Mouse (Mus musculus): ENCODE results near the gene Tmed8. TPM values are rescaled to one million over a fixed set of nuclear protein-coding genes. Genes with fewer than 3 reads are reported as not detected.
"Not testable (repeated sequence)": the region's sequence is repeated elsewhere in the genome, so short reads cannot be mapped to it uniquely, and the experiment has no call there.

Tmed8 gene
- total RNA-seq, 2 experiments from 2014 or later: 4.4 to 6.6 TPM

GRCm38 (mm10) chr12:87175194-87175946, 24.9 kb downstream of the Tmed8 start:
- no peak for DNase-seq (ENCODE audit: low spot score)
- intact Hi-C loops (cut with DNase I): no loop called here

GRCm38 (mm10) chr12:87160815-87161214, 39.4 kb downstream of the Tmed8 start:
- no peak for DNase-seq (ENCODE audit: low spot score)

GRCm38 (mm10) chr12:87160310-87160709, 39.9 kb downstream of the Tmed8 start:
- DNase-seq (ENCODE audit: low spot score): no peak
- intact Hi-C loops (cut with DNase I): no loop called here

More at GRCm38 (mm10) chr12:87160815-87161214, 39.4 kb downstream of the Tmed8 start:
- intact Hi-C loops (cut with DNase I): no loop called here

GRCm38 (mm10) chr12:87158099-87158498, 42.2 kb downstream of the Tmed8 start:
- intact Hi-C loops (cut with DNase I): no loop called here
- no peak for DNase-seq (ENCODE audit: low spot score)

GRCm38 (mm10) chr12:87157361-87157760, 42.9 kb downstream of the Tmed8 start:
- DNase-seq (ENCODE audit: low spot score): no peak
- intact Hi-C loops (cut with DNase I): no loop called here

- DNase-seq (ENCODE audit: low spot score); intact Hi-C loops (cut with DNase I): not testable (repeated sequence)
Observed at GRCm38 (mm10) chr12:87154448-87154847, 45.8 kb downstream of the Tmed8 start.

- intact Hi-C loops (cut with DNase I): no loop called here
Observed at GRCm38 (mm10) chr12:87149471-87149870, 50.8 kb downstream of the Tmed8 start.

GRCm38 (mm10) chr12:87148136-87148535, 52.1 kb downstream of the Tmed8 start:
- intact Hi-C loops (cut with DNase I): no loop called here
- DNase-seq (ENCODE audit: low spot score): no peak

More at GRCm38 (mm10) chr12:87149471-87149870, 50.8 kb downstream of the Tmed8 start:
- DNase-seq (ENCODE audit: low spot score): no peak

- intact Hi-C loops (cut with DNase I): loop anchor here (2.0 kb wide), 1 partner anchor 119 kb away; the partner anchor contains the start of genes Ahsa1 and Vipas39
- peak; percentile 95 for DNase-seq (ENCODE audit: low spot score)
Observed at GRCm38 (mm10) chr12:87147395-87148089, 52.7 kb downstream of the Tmed8 start, which contains the start of gene Pomt2. Pomt2 (minus strand) TSS chr12:87147968.

GRCm38 (mm10) chr12:87146966-87147365, 53.3 kb downstream of the Tmed8 start, which contains the start of gene Gstz1:
Gstz1 (plus strand) TSS chr12:87147165.
- peak; percentile 76 for DNase-seq (ENCODE audit: low spot score)
- intact Hi-C loops (cut with DNase I): loop anchor here (2.0 kb wide), 1 partner anchor 120 kb away; the partner anchor contains the start of genes Ahsa1 and Vipas39

GRCm38 (mm10) chr12:87142156-87142555, 58.1 kb downstream of the Tmed8 start:
- no peak for DNase-seq (ENCODE audit: low spot score)
- intact Hi-C loops (cut with DNase I): no loop called here

GRCm38 (mm10) chr12:87138768-87139167, 61.5 kb downstream of the Tmed8 start:
- intact Hi-C loops (cut with DNase I): no loop called here
- no peak for DNase-seq (ENCODE audit: low spot score)

GRCm38 (mm10) chr12:87138342-87138701, 61.9 kb downstream of the Tmed8 start:
- DNase-seq (ENCODE audit: low spot score): no peak
- intact Hi-C loops (cut with DNase I): no loop called here

- DNase-seq (ENCODE audit: low spot score): no peak
- intact Hi-C loops (cut with DNase I): no loop called here
Observed at GRCm38 (mm10) chr12:87137439-87138341, 62.6 kb downstream of the Tmed8 start.

- intact Hi-C loops (cut with DNase I): loop anchor here (5.0 kb wide), 1 partner anchor 205 kb away; no protein-coding TSS in a partner anchor
- DNase-seq (ENCODE audit: low spot score): no peak
Observed at GRCm38 (mm10) chr12:87132784-87133183, 67.5 kb downstream of the Tmed8 start.

GRCm38 (mm10) chr12:87132210-87132609, 68.0 kb downstream of the Tmed8 start:
- intact Hi-C loops (cut with DNase I): loop anchor here (5.0 kb wide), 1 partner anchor 205 kb away; no protein-coding TSS in a partner anchor
- DNase-seq (ENCODE audit: low spot score): no peak

- intact Hi-C loops (cut with DNase I): loop anchor here (5.0 kb wide), 1 partner anchor 206 kb away; no protein-coding TSS in a partner anchor
- DNase-seq (ENCODE audit: low spot score): no peak
Observed at GRCm38 (mm10) chr12:87131619-87132018, 68.6 kb downstream of the Tmed8 start.

- intact Hi-C loops (cut with DNase I): loop anchor here (5.0 kb wide), 1 partner anchor 206 kb away; no protein-coding TSS in a partner anchor
Observed at GRCm38 (mm10) chr12:87131181-87131580, 69.1 kb downstream of the Tmed8 start.

GRCm38 (mm10) chr12:87130224-87130623, 70.0 kb downstream of the Tmed8 start:
- DNase-seq (ENCODE audit: low spot score): no peak
- intact Hi-C loops (cut with DNase I): loop anchor here (5.0 kb wide), 1 partner anchor 207 kb away; no protein-coding TSS in a partner anchor

More at GRCm38 (mm10) chr12:87131181-87131580, 69.1 kb downstream of the Tmed8 start:
- no peak for DNase-seq (ENCODE audit: low spot score)

Data from heart, postnatal 25 days (tissue).